Mouse (Mus musculus): ENCODE measurements around the gene Rfx3. TPM values are rescaled to one million over a fixed set of nuclear protein-coding genes. Genes with fewer than 3 reads are reported as not detected.

Gene Rfx3
- polyA plus RNA-seq (2015; fragmentation: Nextera tagmentation; extraction: Ambion mirVana), result 10.6 and 14.8 TPM in 2 replicates

GRCm38 (mm10) chr19:28010471-28011395 lies at the start of gene Rfx3:
Gene Rfx3, minus strand, starts transcription at chr19:28011166.

All from neural tube, postnatal 0 days (tissue).